7 mouse cellular contexts compared by ENCODE assay signal in genomic region chr2:25877250-25877735, GRCm38 (mm10). TPM values are rescaled to one million over a fixed set of nuclear protein-coding genes. Genes with fewer than 3 reads are reported as not detected.
DNase-seq lines count a peak whose midpoint lies in the region; ATAC-seq and TF ChIP-seq lines count a peak whose summit lies in the region.

No protein-coding gene starts in this region.

- 0 out of 2 replicates have a peak overlapping the region, but pooled peaks have one; percentile 27 for H3K4me3 ChIP-seq in liver, embryonic 11.5 days (ENCODE audit: low read depth, low read length)
- no peak overlapping the region for H3K4me3 ChIP-seq in liver, postnatal 0 days (ENCODE audit: low read depth, low read length)
- H3K4me3 ChIP-seq in forebrain, embryonic 13.5 days, result peak overlapping the region; percentile 52
- H3K4me3 ChIP-seq in limb, embryonic 13.5 days, result peak overlapping the region; percentile 45
- H3K4me3 ChIP-seq in stomach, embryonic 16.5 days (replicated peaks; ENCODE audit: low read length), result peak overlapping the region; percentile 32; the same call in 1 of the 2 replicates

- no peaks in the 10 kb centered on the region for H3K9me3 ChIP-seq in liver, embryonic 11.5 days (ENCODE audit: control insufficient read depth, low read length)
- no peaks in the 10 kb centered on the region for H3K9me3 ChIP-seq in liver, postnatal 0 days (ENCODE audit: low read length)
- no peaks in the 10 kb centered on the region for H3K9me3 ChIP-seq in forebrain, embryonic 13.5 days (replicated peaks)
- H3K9me3 ChIP-seq in limb, embryonic 13.5 days, result 0 out of 2 replicates have a peak, but pooled peaks cover 4% of the 10 kb centered on the region
- 0 out of 2 replicates have a peak, but pooled peaks cover 4% of the 10 kb centered on the region for H3K9me3 ChIP-seq in stomach, embryonic 16.5 days (replicated peaks; ENCODE audit: control insufficient read depth, low read length)

- no peak for TF ChIP-seq CTCF in liver, postnatal 0 days (IDR thresholded peaks at IDR 0.05; ENCODE audit: low read depth)

- H3K27ac ChIP-seq in liver, embryonic 11.5 days (ENCODE audit: low read depth, low read length), result no peak overlapping the region
- no peak overlapping the region for H3K27ac ChIP-seq in liver, postnatal 0 days (ENCODE audit: low read depth)
- H3K27ac ChIP-seq in forebrain, embryonic 13.5 days, result no peak overlapping the region
- H3K27ac ChIP-seq in limb, embryonic 13.5 days, result no peak overlapping the region
- H3K27ac ChIP-seq in stomach, embryonic 16.5 days (ENCODE audit: low read length), result no peak overlapping the region

- H3K9ac ChIP-seq in liver, embryonic 11.5 days (ENCODE audit: low read depth, low read length), result no peak overlapping the region
- H3K9ac ChIP-seq in liver, postnatal 0 days (replicated peaks), result no peak overlapping the region
- H3K9ac ChIP-seq in forebrain, embryonic 13.5 days, result peak overlapping the region; percentile 70
- H3K9ac ChIP-seq in limb, embryonic 13.5 days, result peak overlapping the region; percentile 58; the same call in 1 of the 2 replicates
- peak overlapping the region; percentile 56; the same call in 1 of the 2 replicates for H3K9ac ChIP-seq in stomach, embryonic 16.5 days (ENCODE audit: low read length)

- H3K4me2 ChIP-seq in liver, embryonic 11.5 days, result peak overlapping the region; percentile 56; the same call in 1 of the 2 replicates
- H3K4me2 ChIP-seq in liver, postnatal 0 days (ENCODE audit: low read depth, low read length), result no peak overlapping the region
- peak overlapping the region; percentile 82 for H3K4me2 ChIP-seq in forebrain, embryonic 13.5 days
- H3K4me2 ChIP-seq in limb, embryonic 13.5 days (replicated peaks), result peak overlapping the region; percentile 71
- H3K4me2 ChIP-seq in stomach, embryonic 16.5 days (ENCODE audit: low read depth, low read length), result peak overlapping the region; percentile 53

- WGBS in liver, embryonic 11.5 days, result 28% methylated on average over 7 of the region's 7 CpGs
- WGBS in liver, postnatal 0 days (ENCODE audit: insufficient replicate concordance), result 31% methylated on average over 7 of the region's 7 CpGs
- 18% methylated on average over 7 of the region's 7 CpGs for WGBS in forebrain, embryonic 13.5 days
- WGBS in limb, embryonic 13.5 days, result 35% methylated on average over 7 of the region's 7 CpGs
- WGBS in stomach, embryonic 16.5 days, result 30% methylated on average over 7 of the region's 7 CpGs

- peaks cover 48% of the 10 kb centered on the region for H3K27me3 ChIP-seq in liver, embryonic 11.5 days (replicated peaks; ENCODE audit: control insufficient read depth, insufficient read depth, low read length)
- H3K27me3 ChIP-seq in liver, postnatal 0 days (ENCODE audit: insufficient read depth, low read length), result peaks cover 30% of the 10 kb centered on the region
- peaks cover 31% of the 10 kb centered on the region for H3K27me3 ChIP-seq in forebrain, embryonic 13.5 days
- peaks cover 63% of the 10 kb centered on the region for H3K27me3 ChIP-seq in limb, embryonic 13.5 days
- H3K27me3 ChIP-seq in stomach, embryonic 16.5 days (ENCODE audit: control insufficient read depth, insufficient read depth, low read length), result peaks cover 35% of the 10 kb centered on the region

- H3K4me1 ChIP-seq in liver, embryonic 11.5 days (replicated peaks; ENCODE audit: control insufficient read depth, insufficient read depth, low read length), result no peaks in the 10 kb centered on the region
- H3K4me1 ChIP-seq in liver, postnatal 0 days (ENCODE audit: insufficient read depth), result no peaks in the 10 kb centered on the region
- H3K4me1 ChIP-seq in forebrain, embryonic 13.5 days, result peaks cover 9% of the 10 kb centered on the region
- peaks cover 7% of the 10 kb centered on the region for H3K4me1 ChIP-seq in limb, embryonic 13.5 days
- H3K4me1 ChIP-seq in stomach, embryonic 16.5 days (ENCODE audit: control insufficient read depth, insufficient read depth, low read length), result no peaks in the 10 kb centered on the region

- DNase-seq in liver, embryonic 11.5 days (ENCODE audit: low spot score), result no peak
- no peak for DNase-seq in liver, postnatal 0 days
- DNase-seq in MN1 (ENCODE audit: low spot score), result no peak
- no peak for DNase-seq in thymus, postnatal 25 days

- ATAC-seq in liver, embryonic 11.5 days (replicated peaks; ENCODE audit: low FRiP score), result no peak
- no peak for ATAC-seq in liver, postnatal 0 days
- ATAC-seq in forebrain, embryonic 13.5 days, result no peak
- no peak for ATAC-seq in limb, embryonic 13.5 days (ENCODE audit: low FRiP score, low read depth)
- no peak for ATAC-seq in stomach, embryonic 16.5 days (ENCODE audit: insufficient read depth, low FRiP score)

- H3K36me3 ChIP-seq in liver, embryonic 11.5 days (ENCODE audit: control insufficient read depth, insufficient read depth, low read length), result no peaks in the 10 kb centered on the region
- no peaks in the 10 kb centered on the region for H3K36me3 ChIP-seq in liver, postnatal 0 days (replicated peaks; ENCODE audit: insufficient read depth, low read length)
- H3K36me3 ChIP-seq in forebrain, embryonic 13.5 days (ENCODE audit: poor library complexity, severe bottlenecking), result no peaks in the 10 kb centered on the region
- no peaks in the 10 kb centered on the region for H3K36me3 ChIP-seq in limb, embryonic 13.5 days
- no peaks in the 10 kb centered on the region for H3K36me3 ChIP-seq in stomach, embryonic 16.5 days (ENCODE audit: control insufficient read depth, insufficient read depth, low read length)

- TF ChIP-seq EP300 in liver, postnatal 0 days (IDR thresholded peaks at IDR 0.05; ENCODE audit: low read depth), result no peak

RNA-seq across cellular contexts. Expression of gene Kcnt1, which starts 13.8 kb away (rescaled TPM):
- 0.33 TPM in 1 of 2 replicates, not detected in the other for polyA plus RNA-seq in liver, embryonic 11.5 days (2014; fragmentation: Nextera tagmentation; extraction: Ambion mirVana)
- 0.11 TPM in 1 of 2 replicates, not detected in the other for polyA plus RNA-seq in liver, postnatal 0 days (2015; fragmentation: Nextera tagmentation; extraction: Ambion mirVana)
- 3.2 and 4.5 TPM in 2 replicates for polyA plus RNA-seq in forebrain, embryonic 13.5 days (2015; fragmentation: Nextera tagmentation; extraction: Ambion mirVana)
- 0.61 and 0.84 TPM in 2 replicates for polyA plus RNA-seq in limb, embryonic 13.5 days (2015; fragmentation: Nextera tagmentation; extraction: Ambion mirVana)
- 0.65 and 0.90 TPM in 2 replicates for polyA plus RNA-seq in stomach, embryonic 16.5 days (2015; fragmentation: Nextera tagmentation; extraction: Ambion mirVana)

RNA-seq across cellular contexts. Expression of gene Sohlh1, which starts 30.2 kb away (rescaled TPM):
- not detected in 2 replicates for polyA plus RNA-seq in liver, embryonic 11.5 days (2014; fragmentation: Nextera tagmentation; extraction: Ambion mirVana)
- not detected in 2 replicates for polyA plus RNA-seq in liver, postnatal 0 days (2015; fragmentation: Nextera tagmentation; extraction: Ambion mirVana)
- polyA plus RNA-seq in forebrain, embryonic 13.5 days (2015; fragmentation: Nextera tagmentation; extraction: Ambion mirVana), result not detected in 2 replicates
- 0.14 and 0.29 TPM in 2 replicates for polyA plus RNA-seq in limb, embryonic 13.5 days (2015; fragmentation: Nextera tagmentation; extraction: Ambion mirVana)
- 0.13 TPM in 1 of 2 replicates, not detected in the other for polyA plus RNA-seq in stomach, embryonic 16.5 days (2015; fragmentation: Nextera tagmentation; extraction: Ambion mirVana)

RNA-seq across cellular contexts. Expression of gene Lcn9, which starts 54.3 kb away (rescaled TPM):
- not detected in 2 replicates for polyA plus RNA-seq in liver, embryonic 11.5 days (2014; fragmentation: Nextera tagmentation; extraction: Ambion mirVana)
- polyA plus RNA-seq in liver, postnatal 0 days (2015; fragmentation: Nextera tagmentation; extraction: Ambion mirVana), result not detected in 2 replicates
- not detected in 2 replicates for polyA plus RNA-seq in forebrain, embryonic 13.5 days (2015; fragmentation: Nextera tagmentation; extraction: Ambion mirVana)
- polyA plus RNA-seq in limb, embryonic 13.5 days (2015; fragmentation: Nextera tagmentation; extraction: Ambion mirVana), result not detected in 2 replicates
- not detected in 2 replicates for polyA plus RNA-seq in stomach, embryonic 16.5 days (2015; fragmentation: Nextera tagmentation; extraction: Ambion mirVana)

Comparison
In these comparisons a context has a peak if more than half of its experiments do, and no peak if none do; other contexts are left out.
1. H3K9ac ChIP-seq: peak in forebrain, embryonic 13.5 days (single experiment), limb, embryonic 13.5 days (single experiment) and stomach, embryonic 16.5 days (single experiment); none in liver, embryonic 11.5 days (single experiment) and liver, postnatal 0 days (single experiment).